Mouse (Mus musculus) cerebellum, adult (tissue): ENCODE data around the gene Gm37240.
A peak's percentile ranks its signal among the peaks of the same experiment; 100 is the strongest.

ENCODE experiments used
- ATAC-seq: cut with Nextera tagmentation; 2 replicates; pipeline ENCODE4 v1.9.2; 2017; ENCODE audit warnings: mild to moderate bottlenecking, moderate library complexity, mixed read lengths; ENCODE audit not compliant: insufficient number of reproducible peaks, low FRiP score, low TSS enrichment

The Gm37240 gene

DNA sequence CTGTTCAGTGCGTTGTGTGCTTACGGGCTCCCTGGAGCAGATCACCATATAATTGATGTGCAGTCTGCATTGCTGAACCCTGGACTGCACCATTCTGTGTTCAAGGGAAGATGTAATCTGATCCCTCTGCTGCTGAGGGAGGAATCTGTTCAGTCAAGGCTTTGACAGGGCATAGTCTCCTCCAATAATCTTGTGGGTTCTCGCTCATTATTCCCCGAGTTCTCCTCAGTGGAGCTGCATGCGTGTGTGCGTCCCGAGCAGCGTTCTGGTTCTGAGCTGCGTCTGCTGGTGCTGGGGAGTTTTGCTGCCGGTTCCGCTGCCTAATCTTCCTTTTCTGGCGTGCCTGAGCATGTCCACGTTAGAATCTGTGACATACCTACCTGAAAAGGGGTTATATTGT, 935.2 kb downstream of the Gm37240 start:
- peak; percentile 97 for ATAC-seq

DNA sequence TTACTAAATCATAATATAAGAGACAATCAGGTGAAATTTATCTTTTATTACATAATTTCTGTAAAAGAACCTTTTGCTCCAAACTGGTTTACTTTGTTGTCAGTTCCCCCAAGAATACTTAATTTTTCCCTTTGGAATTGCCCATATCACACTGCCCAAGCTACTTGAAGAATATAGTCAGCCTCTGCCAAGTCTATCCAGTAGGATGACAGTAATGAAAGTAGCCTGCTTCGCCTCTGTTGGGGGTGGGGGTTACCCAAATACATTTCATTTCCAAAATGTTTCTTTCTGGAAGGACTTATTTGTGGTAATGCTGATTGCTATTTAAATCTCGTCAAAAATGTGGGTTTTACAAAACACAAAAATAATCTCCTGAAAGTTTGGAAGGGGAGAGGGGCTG, 935.6 kb downstream of the Gm37240 start:
- ATAC-seq: peak; percentile 54; the same call in 1 of the 2 replicates

DNA sequence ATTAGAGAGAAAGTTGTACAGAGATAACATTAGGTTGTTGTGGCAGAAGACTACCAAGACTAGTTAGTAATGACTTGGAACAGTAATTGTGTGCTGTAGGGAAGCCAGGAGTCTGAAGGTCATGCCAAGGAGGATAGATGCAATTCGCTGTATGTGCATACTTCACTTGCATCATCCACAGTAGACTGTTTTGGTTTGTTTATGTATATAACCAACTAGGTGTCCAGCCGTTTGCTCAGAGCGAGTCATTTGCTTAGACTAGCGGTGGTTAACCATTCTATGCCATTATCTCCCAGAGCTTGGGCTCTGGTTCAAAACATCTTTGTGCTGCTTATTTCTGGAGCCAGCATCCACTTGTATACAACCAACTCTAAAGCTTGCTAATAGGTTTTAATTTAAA, 937.9 kb downstream of the Gm37240 start:
- no peak for ATAC-seq

DNA sequence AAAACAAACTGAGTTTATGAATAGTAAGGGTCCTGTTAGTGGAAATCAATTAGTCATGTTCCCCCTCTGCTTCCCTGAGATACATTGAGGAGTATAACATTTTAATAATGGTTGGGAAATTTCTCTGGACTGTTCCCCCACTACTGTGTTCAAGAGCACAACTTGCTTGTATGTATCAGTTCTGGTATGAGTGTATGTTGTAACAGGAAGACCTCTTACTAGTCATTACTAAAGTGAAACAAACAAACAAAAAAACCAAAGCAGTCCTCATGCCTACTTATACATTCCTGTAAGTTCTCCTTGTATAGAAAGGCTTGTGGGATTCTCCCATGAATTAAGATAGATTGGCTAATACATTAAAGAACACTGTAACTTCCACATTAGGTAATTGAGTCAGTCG, 940.9 kb downstream of the Gm37240 start:
- ATAC-seq: no peak

DNA sequence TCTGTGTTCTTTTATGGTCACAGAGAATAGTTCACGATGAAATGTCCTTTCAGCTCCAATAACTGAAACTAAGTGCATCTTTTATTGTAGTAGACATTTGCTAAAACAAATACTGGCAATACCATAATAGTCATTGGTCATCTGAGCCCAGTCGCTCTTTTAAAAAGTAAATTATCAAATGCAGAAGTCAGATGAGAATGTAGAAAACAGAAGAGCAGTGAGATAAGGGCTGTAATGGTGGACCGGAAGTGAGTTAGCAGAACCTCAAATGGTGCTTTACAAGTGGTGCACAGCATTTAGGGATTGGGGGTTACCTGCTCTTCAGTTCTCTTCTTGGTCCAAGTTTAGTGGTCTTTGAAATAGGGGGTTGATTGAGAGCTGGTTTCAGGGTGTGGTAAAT, 942.4 kb downstream of the Gm37240 start:
- no peak for ATAC-seq

DNA sequence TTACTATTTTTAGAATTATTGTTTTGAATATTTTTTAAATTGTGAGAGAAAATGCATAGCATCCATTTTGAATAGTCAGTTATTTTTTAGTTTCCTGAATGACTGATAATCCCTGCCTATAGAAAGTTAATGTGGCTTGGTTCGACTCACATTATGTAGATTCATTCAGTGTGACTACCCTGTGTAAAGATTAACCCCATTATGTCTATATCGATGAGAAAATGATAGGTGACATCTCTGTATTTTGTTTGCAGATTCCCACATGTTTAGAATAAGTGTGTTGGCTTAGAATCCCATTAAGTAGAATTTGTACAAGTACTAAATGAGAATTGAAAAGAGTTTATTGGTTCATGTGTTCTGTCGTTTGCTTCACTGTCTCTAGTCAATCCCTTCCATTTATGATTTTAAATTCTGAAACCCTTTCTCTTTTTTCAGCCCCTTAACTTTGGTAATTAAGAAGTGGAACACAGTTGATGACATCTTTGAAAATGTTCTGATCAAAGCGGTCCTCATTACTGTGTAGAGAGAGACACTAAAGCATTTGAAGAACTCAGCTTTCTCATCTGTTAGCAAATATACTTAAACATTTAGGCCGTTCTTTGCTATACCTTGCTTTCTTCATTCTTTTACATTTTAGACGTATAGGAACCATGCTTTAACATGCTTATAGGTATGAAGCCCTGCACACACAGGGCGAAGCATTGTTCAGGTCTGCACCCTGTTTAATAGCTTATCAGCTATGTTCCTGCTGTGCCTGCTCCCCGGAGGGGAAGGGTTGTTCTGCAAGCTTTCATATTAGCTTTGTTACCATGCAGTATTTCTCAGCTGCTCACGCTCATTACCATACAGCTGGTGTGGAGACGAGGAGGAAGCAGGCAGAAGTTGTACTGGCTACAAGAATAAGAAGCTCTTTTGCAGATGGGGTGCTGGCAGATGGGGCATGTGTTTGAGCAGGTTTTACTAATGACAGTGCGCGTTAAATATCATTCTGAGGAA, 949.7 kb downstream of the Gm37240 start:
- ATAC-seq: no peak

DNA sequence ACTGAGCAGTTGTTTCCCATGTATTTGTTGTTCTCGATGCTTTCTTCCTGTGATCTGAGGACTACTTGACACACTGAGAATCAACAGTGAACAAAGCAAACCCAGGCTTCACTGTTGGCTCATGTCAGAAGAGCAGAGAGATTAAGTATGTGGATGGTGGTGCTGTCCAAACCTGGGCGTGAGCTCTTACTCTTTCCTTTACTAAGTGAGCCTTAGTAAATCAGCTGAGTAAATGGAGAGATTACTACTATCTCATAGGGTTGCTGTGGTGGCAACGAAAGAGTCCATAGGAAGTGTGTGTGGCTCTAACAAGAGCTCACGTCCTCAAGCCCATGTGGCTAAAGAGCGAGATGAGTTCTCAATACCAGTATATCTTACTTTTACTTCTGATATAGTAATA, 950.4 kb downstream of the Gm37240 start:
- ATAC-seq: no peak

DNA sequence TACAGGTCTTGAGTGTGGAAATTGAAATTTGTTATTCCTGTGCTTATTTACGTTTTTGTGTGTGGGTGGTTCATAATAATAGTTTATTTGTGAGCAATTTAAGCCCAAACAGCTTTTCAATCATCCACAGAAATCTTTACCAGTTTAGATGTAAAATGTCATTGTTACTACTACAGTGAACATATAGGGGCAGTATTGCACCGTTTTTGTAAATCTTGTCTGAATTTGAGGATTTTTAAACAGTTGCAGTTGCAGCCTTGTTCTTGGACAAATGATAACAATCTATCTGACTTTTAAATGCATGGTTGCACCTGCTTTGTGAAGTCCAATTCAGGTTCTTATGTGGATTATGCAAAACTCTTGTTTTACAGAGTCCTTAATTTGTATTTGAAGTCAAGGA, 951.1 kb downstream of the Gm37240 start:
- no peak for ATAC-seq

DNA sequence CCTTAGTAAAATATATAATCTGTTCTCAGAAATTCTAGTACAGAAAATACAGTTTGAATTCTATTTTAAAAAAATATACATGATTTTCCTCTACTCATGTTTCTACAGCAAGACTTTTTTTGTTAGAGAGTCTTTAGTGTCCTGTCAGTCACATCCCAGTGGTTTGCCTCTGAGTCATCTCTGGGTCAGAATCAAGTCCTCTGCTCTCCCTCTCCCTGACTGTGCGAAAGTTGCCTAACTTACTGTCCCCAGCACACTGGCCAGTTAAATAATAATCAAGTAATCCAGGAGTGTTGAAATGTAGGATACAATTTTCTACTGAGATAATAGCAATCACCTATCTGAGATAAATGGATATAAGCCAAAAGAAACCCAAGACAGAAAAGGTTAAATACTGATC, 951.6 kb downstream of the Gm37240 start:
- ATAC-seq: no peak

DNA sequence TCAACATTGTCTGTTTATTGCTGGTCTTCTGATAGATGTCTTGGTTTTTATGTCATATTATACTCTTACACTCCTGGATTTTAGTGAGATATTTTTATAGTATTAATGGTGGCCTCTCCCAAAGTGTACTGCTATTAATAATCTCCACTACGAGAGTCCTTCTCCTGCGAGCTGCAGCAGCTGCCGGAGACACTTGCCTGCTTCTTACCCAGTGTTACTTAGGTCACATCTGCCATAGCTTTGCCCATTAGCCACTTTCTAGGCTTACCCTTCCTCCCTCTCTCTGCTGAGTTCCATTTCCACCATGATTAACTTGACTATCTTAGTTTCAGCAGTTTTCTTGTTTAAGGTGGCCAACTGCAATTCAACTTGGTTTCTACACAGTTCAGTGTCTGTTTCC, 956.6 kb downstream of the Gm37240 start:
- no peak for ATAC-seq

DNA sequence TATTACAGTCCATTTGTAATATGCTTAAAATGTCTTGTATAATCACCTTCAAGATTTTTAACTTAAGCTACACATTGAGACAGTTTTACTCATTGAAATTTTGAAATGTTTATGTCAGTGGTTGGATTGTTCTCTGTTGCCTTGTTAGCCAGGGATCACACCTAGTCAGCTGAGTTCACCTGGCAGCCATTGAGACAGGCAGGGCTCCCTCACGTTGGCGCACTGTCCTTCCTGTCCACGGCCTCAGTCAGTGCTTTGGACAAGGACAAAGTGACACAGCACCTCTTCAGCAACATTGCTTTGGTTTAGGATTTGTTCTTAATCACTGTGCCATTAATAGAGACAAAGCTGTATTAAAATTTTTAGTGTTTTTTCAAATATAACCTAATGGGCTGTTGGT, 958.1 kb downstream of the Gm37240 start:
- no peak for ATAC-seq

DNA sequence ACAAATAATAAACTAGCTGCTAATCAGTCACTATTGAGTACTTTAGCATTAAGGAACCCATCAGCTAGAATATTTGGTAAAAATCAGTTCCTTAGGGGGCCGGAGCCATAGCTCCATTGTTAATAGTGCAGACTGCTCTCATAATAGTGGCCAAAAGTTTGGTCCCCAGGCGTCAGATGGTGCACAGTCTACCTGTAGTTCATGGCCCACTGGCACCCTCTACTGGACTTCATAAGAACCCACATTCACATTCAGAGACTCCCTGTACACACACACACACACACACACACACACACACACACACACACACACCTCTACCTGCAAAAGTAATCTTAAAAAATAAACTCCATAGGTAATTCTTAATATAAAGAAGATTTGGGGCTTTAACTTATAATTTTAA, 959.4 kb downstream of the Gm37240 start:
- ATAC-seq: no peak

DNA sequence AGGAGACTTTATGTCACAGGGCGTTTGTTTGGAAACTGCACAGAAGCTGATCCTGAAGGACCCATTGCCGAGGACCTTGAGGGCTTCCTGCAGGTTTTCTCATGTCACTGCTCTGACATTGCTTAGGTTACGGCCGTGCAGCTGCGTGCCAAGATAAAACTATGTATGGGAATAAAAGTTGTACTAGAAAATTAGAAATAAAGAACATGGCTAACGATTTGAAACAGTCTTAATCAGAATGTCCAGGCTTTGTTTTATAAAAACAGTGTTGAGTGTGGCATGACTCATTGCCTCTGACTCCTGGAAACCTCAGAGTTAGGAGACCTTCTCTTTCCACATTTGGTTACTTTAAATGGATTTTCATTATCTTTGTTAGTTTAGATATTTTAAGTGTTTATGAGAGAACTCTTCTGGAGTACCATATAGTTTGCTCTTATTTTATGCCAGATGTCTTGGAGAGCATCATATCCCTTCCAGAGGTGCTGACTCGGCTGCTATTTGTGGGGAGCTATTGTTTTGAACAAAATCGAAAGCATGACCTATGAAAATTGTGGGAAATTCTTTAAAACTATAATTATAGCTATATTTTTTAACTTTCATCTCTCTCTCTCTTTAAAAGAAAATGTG, 960.0 kb downstream of the Gm37240 start:
- no peak for ATAC-seq

DNA sequence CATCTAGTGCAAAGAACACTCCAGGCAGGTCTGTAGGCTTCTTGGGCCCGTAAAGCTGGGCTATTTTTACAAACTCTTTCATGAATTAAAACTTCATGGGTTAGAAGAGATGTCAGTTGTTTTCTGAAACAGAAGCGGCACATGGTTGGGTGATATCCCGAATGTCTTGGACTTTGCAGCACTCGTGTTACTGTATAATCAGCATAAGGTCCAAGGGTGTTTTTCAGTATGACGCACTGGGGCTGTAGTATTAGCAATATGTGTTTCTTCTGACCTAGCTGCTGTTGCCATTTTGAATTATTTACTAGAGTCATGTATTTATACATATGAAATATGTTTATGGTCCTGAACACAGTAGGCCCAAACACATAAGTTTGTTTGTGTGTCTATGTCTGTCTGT, 961.2 kb downstream of the Gm37240 start:
- ATAC-seq: no peak

DNA sequence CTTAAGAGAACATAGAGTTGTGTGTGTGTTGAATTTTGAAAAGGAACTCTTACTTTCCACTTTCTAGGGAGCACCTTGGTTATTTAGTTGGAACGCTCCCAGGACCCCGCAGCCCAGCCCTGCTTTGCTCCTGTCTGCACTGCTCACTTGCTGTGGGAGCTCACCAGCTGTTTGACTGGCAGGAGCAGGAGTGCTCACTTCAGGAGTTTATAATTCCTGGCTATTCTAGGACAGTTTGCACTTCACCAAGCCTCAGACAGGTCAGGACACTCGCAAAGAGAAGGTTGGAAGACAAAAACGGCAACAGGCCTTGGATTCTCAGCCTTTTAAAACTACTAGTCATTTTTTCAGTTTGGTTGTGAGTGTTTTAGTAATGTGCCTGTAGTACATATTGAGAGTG, 962.1 kb downstream of the Gm37240 start:
- no peak for ATAC-seq

DNA sequence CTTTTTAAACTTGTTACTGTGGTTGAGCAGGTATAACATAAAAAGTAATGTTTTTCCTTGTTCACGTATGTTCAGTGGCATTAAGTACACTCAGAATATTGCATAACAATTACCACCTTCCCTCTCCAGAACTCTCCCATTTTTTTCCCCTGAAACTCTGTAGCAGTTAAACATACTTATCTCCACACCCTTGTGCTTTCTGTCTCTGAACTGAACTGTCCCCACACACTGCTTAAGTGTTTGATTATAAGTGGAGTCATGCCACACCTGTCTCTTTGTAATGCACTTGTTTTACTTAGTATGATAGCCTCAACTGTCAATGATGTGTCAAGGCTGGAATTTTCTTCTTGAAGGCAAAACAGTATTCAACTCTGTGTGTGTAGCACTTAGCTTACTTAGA, 963.6 kb downstream of the Gm37240 start:
- ATAC-seq: no peak

DNA sequence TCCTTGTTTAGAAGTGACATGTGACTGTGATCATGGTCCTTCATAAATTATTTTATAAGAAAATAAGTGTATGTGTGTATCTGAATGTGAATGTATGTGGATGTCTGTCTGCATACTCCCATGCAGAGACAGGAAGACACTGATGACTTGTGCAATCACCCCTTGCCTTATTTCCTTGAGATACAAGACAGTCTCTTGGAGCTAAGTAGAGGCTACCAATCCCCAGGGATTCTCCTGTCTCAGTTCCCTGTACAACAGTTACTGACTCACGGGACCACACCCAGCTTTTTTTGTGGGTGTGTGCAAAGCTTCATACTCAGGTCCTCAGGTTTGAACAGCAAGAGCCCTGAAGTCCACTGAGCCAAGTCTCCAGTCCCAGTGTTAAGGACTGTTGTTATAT, 964.1 kb downstream of the Gm37240 start:
- ATAC-seq: no peak

DNA sequence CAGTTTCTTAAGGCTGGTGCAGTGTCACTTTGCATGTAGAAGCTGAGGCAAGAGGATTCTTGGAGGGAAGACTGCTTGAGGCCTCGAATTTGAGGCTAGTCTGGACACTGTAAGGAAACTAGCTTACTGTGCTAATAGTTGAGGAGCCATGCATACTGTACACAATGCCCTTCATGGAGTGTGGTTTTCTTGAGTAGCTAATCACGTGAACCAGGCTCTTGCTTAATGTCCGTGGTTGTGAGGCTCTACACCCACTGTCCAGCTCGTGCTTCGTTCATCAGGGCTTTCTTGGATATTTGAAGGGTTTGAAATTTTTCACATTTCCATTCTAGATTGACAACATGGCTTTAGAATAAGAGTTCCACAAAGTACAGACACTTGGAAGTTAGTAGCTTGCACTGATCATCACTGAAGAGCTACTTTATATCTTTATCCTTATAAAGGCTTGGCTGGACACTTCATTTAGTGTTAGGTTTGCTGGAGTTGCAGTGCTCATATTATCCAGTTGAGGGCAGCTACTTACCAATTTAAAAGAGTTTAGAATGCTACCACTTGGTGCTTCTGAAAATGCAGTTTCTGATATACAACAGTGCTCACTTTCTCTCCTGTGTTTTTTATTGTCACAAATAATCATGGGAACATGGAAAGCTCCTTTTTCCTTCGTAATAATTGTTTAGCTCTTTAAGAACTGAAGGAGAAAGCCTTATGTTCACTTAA, 965.5 kb downstream of the Gm37240 start:
- ATAC-seq: 0 out of 2 replicates have a peak, but pooled peaks have one; percentile 36

DNA sequence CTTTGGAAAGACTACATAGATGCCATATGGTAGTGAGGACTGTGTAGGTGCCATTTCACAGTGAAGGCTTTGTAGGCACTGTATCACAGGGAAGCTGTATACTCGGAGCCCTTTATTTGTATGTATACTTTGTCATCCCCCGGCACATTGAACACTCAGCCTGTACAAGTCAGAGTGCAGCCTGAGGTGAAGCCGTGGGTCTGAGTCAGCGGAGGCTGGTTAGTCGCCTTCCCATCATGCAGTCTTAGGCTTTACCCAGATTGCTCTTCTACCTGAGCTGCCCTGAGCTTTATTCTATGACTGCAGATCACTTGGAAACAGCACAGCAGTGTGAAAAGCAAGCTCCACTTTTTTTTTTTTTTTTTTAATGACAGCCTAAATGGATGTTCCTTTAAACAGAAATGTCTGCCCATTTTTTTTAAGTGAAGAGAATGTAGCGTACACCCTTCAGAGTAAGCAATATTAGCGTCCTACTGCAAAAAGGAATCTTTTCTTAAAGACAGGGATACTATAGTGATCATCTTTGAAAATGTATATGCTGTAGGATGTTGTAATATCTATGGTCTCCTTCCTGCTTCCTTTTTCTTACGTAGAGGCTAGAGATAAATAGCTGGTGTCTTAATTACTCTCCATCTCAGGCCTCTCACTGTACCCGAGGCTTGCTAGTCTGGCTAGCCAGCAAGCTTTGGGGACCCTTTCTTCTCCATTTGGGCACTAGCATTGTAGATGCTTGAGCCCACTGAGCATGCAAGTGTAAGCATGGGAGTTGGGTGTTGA, 969.2 kb downstream of the Gm37240 start:
- ATAC-seq: no peak

DNA sequence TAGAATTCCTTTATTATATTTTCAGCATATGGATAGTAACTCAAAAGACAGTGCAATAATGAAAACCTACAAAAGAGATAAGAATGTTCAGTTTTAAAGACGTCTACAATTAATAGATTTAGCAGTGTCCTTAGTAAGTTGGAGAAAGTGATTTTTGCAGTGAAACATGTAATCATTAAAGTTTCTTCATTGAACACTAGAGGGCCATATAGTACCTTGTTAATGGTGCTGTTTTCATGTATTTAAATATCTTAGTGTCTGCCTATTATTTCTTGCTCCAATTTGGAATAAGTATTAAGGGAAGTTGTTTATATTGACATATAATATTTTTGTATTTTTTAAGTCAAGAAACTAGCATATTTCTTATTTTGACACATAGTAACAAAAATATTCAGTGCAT, 973.0 kb downstream of the Gm37240 start:
- no peak for ATAC-seq
